Mouse (Mus musculus) testis, adult 2 months (tissue): ENCODE measurements around the gene Wnt7a. TPM values are rescaled to one million over a fixed set of nuclear protein-coding genes. Genes with fewer than 3 reads are reported as not detected.

Experiments
- H3K27ac ChIP-seq: fragments of 200-500 bp; 2 replicates; pipeline ENCODE4 v1.5.1; 2012; ENCODE audit warnings: low read depth, low read length; ENCODE audit not compliant: control insufficient read depth, insufficient read depth
- H3K27me3 ChIP-seq: fragments of 200-500 bp; 2 replicates; pipeline ENCODE4 v1.6.1; 2012; ENCODE audit warnings: mild to moderate bottlenecking, low read length, moderate library complexity; ENCODE audit not compliant: control insufficient read depth, insufficient read depth
- H3K36me3 ChIP-seq: fragments of 200-500 bp; 2 replicates; pipeline ENCODE4 v1.6.1; 2012; ENCODE audit warnings: mild to moderate bottlenecking, low read length; ENCODE audit not compliant: control insufficient read depth, insufficient read depth
- H3K4me1 ChIP-seq: fragments of 200-500 bp; 2 replicates; pipeline ENCODE4 v1.6.1; 2012; ENCODE audit warnings: low read length; ENCODE audit not compliant: control insufficient read depth, insufficient read depth
- H3K4me3 ChIP-seq: fragments of 200-500 bp; 2 replicates; pipeline ENCODE4 v1.5.1; 2012; ENCODE audit warnings: low read depth, mild to moderate bottlenecking, low read length, moderate library complexity, mixed read lengths; ENCODE audit not compliant: control insufficient read depth
- CTCF ChIP-seq: fragments of 200-500 bp; IDR thresholded peaks from 2 replicates; pipeline ENCODE4 v1.5.1; 2012; ENCODE audit warnings: low read depth, mild to moderate bottlenecking, inconsistent platforms, low read length, moderate library complexity; ENCODE audit not compliant: control insufficient read depth, insufficient read depth, insufficient replicate concordance
- POLR2A ChIP-seq: fragments of 200-500 bp; IDR thresholded peaks from 2 replicates; pipeline ENCODE4 v1.6.1; 2012; ENCODE audit warnings: low read depth, mild to moderate bottlenecking, inconsistent platforms, low read length, moderate library complexity; ENCODE audit not compliant: control insufficient read depth
- polyA plus RNA-seq: library from polyadenylated mRNA; depleted of rRNA; stranded (reverse); fragments of >200 nt; gene quantifications from 2 replicates; pipeline ENCODE4 v1.2.3, GENCODE M21; 2012

The Wnt7a gene
- polyA plus RNA-seq, 1 experiment, result 1.1 TPM

GRCm38 (mm10) chr6:91365480-91365879 lies 45.7 kb downstream of the Wnt7a start:
- TF ChIP-seq POLR2A (no peak), CTCF (no peak)
- Histone ChIP-seq H3K4me1 (no peaks in the 10 kb centered on the region), H3K36me3 (no peaks in the 10 kb centered on the region), H3K27me3 (no peaks in the 10 kb centered on the region), H3K4me3 (no peak overlapping the region), H3K27ac (no peak overlapping the region)

- TF ChIP-seq CTCF, result no peak
- no peak for TF ChIP-seq POLR2A
- no peak overlapping the region for H3K4me3 ChIP-seq
- no peaks in the 10 kb centered on the region for H3K27me3 ChIP-seq
- no peak overlapping the region for H3K27ac ChIP-seq
- no peaks in the 10 kb centered on the region for H3K4me1 ChIP-seq
- H3K36me3 ChIP-seq, result no peaks in the 10 kb centered on the region
Measured at GRCm38 (mm10) chr6:91362756-91363155, 48.4 kb downstream of the Wnt7a start.

DNA sequence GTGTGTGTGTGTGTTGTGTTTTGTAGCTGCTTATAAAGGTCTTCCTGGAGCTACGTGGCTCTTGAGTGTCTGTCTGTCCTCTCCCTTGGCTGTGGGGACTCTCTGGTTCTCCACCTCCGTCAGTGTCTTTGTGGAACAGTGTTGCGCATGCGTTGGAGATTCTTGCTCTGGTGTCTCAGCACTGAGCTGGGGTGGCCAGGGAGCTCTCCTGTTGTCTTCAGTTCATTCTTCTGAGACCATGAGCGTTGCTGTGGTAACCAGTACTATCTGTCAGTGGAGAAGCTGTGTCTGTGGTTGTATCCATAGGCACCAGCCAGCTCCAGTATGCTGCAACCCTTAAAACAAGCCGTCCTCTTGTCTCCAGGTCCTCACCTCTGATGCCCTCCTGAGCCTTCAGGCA lies 50.2 kb downstream of the Wnt7a start:
- H3K36me3 ChIP-seq, result no peaks in the 10 kb centered on the region
- H3K27me3 ChIP-seq, result no peaks in the 10 kb centered on the region
- no peak overlapping the region for H3K4me3 ChIP-seq
- no peak overlapping the region for H3K27ac ChIP-seq
- no peaks in the 10 kb centered on the region for H3K4me1 ChIP-seq
- TF ChIP-seq POLR2A (no peak), CTCF (no peak)

- Histone ChIP-seq H3K36me3 (no peaks in the 10 kb centered on the region), H3K4me1 (no peaks in the 10 kb centered on the region), H3K27me3 (no peaks in the 10 kb centered on the region), H3K27ac (no peak overlapping the region), H3K4me3 (no peak overlapping the region)
- TF ChIP-seq CTCF, result no peak
Measured at GRCm38 (mm10) chr6:91360371-91360690, 50.8 kb downstream of the Wnt7a start.

DNA sequence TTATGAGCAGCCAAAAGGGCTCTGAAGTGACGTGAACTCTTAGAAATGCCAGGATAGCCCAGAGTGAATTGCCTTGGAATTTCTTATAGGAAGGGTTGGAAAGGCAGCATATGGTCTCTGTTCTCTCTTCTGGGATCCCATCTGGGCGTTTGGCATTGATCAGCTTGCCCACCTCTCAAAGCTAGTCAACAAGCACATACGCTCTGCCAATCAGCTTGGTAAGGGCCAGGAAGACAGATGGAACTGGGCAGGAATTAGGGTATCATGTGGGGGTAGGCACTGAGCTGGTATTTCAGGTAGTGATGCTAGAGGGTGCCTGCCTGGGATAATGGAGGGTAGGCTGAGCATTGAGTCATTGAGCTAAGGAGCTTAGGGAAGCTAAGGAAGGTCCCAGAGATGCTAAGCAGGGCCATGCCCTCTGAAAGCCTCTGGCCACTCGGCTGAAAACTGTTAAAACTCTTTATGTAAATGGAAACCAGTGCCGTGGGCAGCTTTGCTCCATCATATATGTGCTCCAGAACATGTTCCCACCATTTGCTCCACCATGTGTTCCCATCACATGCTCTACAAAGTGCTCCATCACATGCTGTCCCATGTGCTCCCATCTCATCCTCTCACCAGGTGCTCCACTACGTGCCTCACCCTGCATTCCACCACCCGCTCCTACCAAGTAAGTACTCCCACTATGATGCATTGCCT lies 51.3 kb downstream of the Wnt7a start:
- Histone ChIP-seq H3K4me3 (no peak overlapping the region), H3K27ac (no peak overlapping the region), H3K36me3 (no peaks in the 10 kb centered on the region), H3K4me1 (no peaks in the 10 kb centered on the region), H3K27me3 (no peaks in the 10 kb centered on the region)
- TF ChIP-seq POLR2A (no peak), CTCF (no peak)

GRCm38 (mm10) chr6:91358866-91359656 lies 52.1 kb downstream of the Wnt7a start:
- Histone ChIP-seq H3K4me1 (no peaks in the 10 kb centered on the region), H3K36me3 (no peaks in the 10 kb centered on the region), H3K27me3 (no peaks in the 10 kb centered on the region), H3K4me3 (no peak overlapping the region), H3K27ac (no peak overlapping the region)
- TF ChIP-seq CTCF, result no peak
- no peak for TF ChIP-seq POLR2A

- Histone ChIP-seq H3K36me3 (no peaks in the 10 kb centered on the region), H3K4me3 (no peak overlapping the region), H3K4me1 (no peaks in the 10 kb centered on the region), H3K27ac (no peak overlapping the region), H3K27me3 (no peaks in the 10 kb centered on the region)
- TF ChIP-seq POLR2A (no peak), CTCF (no peak)
Measured at GRCm38 (mm10) chr6:91358394-91358793, 52.8 kb downstream of the Wnt7a start.
